Mouse (Mus musculus): Measurements from ENCODE around the gene Ccdc85b. TPM values are rescaled to one million over a fixed set of nuclear protein-coding genes. Genes with fewer than 3 reads are reported as not detected.

The Ccdc85b gene
- polyA plus RNA-seq, 1 experiment from 2014 or later: 5.7 TPM

- H3K9ac ChIP-seq (ENCODE audit: low read depth, low read length): peak overlapping the region; percentile 96; the same call in 1 of the 2 replicates
- WGBS: 95% methylated on average over 13 of the region's 13 CpGs
- peak overlapping the region; percentile 93 for H3K4me2 ChIP-seq (ENCODE audit: low read depth, low read length)
- H3K4me1 ChIP-seq (ENCODE audit: control insufficient read depth, insufficient read depth, low read length): peaks cover 17% of the 10 kb centered on the region
- peak overlapping the region; percentile 88 for H3K4me3 ChIP-seq (ENCODE audit: low read depth, low read length)
- no peak overlapping the region for H3K27ac ChIP-seq (replicated peaks; ENCODE audit: low read depth, low read length)
- H3K27me3 ChIP-seq (replicated peaks; ENCODE audit: control insufficient read depth, insufficient read depth, low read length): no peaks in the 10 kb centered on the region
- H3K36me3 ChIP-seq (ENCODE audit: control insufficient read depth, insufficient read depth, low read length): peaks cover 38% of the 10 kb centered on the region
- DNase-seq (ENCODE audit: low spot score) (no peak), ATAC-seq (ENCODE audit: low read depth) (no peak)
- H3K9me3 ChIP-seq (ENCODE audit: control insufficient read depth, low read length): no peaks in the 10 kb centered on the region
Measured at GRCm38 (mm10) chr19:5426640-5427290, 30.9 kb downstream of the Ccdc85b start.

- Histone ChIP-seq H3K27ac (replicated peaks; ENCODE audit: low read depth, low read length) (peak overlapping the region; percentile 89), H3K9me3 (ENCODE audit: control insufficient read depth, low read length) (no peaks in the 10 kb centered on the region), H3K4me3 (ENCODE audit: low read depth, low read length) (peak overlapping the region; percentile 88), H3K27me3 (replicated peaks; ENCODE audit: control insufficient read depth, insufficient read depth, low read length) (no peaks in the 10 kb centered on the region), H3K4me1 (ENCODE audit: control insufficient read depth, insufficient read depth, low read length) (peaks cover 17% of the 10 kb centered on the region), H3K36me3 (ENCODE audit: control insufficient read depth, insufficient read depth, low read length) (peaks cover 45% of the 10 kb centered on the region), H3K4me2 (ENCODE audit: low read depth, low read length) (peak overlapping the region; percentile 93), H3K9ac (ENCODE audit: low read depth, low read length) (peak overlapping the region; percentile 96)
- ATAC-seq (ENCODE audit: low read depth): no peak
- DNase-seq (ENCODE audit: low spot score): no peak
- WGBS: 89% methylated on average over 16 of the region's 18 CpGs
Measured at GRCm38 (mm10) chr19:5425906-5426565, 31.7 kb downstream of the Ccdc85b start.

- peak; percentile 99 for DNase-seq (ENCODE audit: low spot score)
- H3K9me3 ChIP-seq (ENCODE audit: control insufficient read depth, low read length): no peaks in the 10 kb centered on the region
- peak within 1 kb of the TSS; percentile 90 for H3K27ac ChIP-seq (replicated peaks; ENCODE audit: low read depth, low read length)
- H3K4me2 ChIP-seq (ENCODE audit: low read depth, low read length): peak within 1 kb of the TSS; percentile 93
- H3K36me3 ChIP-seq (ENCODE audit: control insufficient read depth, insufficient read depth, low read length): peaks cover 54% of the 10 kb centered on the region
- WGBS: under 1% methylated on average over 41 of the region's 87 CpGs
- H3K4me3 ChIP-seq (ENCODE audit: low read depth, low read length): peak within 1 kb of the TSS; percentile 88
- H3K27me3 ChIP-seq (replicated peaks; ENCODE audit: control insufficient read depth, insufficient read depth, low read length): no peaks in the 10 kb centered on the region
- ATAC-seq (ENCODE audit: low read depth): peak; percentile 94
- H3K9ac ChIP-seq (ENCODE audit: low read depth, low read length): peak within 1 kb of the TSS; percentile 96
- peaks cover 17% of the 10 kb centered on the region for H3K4me1 ChIP-seq (ENCODE audit: control insufficient read depth, insufficient read depth, low read length)
Measured at GRCm38 (mm10) chr19:5424782-5425741, 32.6 kb downstream of the Ccdc85b start, which contains the start of the genes Drap1 and AI837181. Gene Drap1, minus strand, starts transcription at chr19:5424979. Gene AI837181, plus strand, starts transcription at chr19:5425144.

- ATAC-seq (ENCODE audit: low read depth) (peak; percentile 66), DNase-seq (ENCODE audit: low spot score) (peak; percentile 87)
- 1% methylated on average over 29 of the region's 48 CpGs for WGBS
- Histone ChIP-seq H3K4me1 (ENCODE audit: control insufficient read depth, insufficient read depth, low read length) (peaks cover 17% of the 10 kb centered on the region), H3K9ac (ENCODE audit: low read depth, low read length) (peak overlapping the region; percentile 84), H3K4me2 (ENCODE audit: low read depth, low read length) (peak overlapping the region; percentile 93), H3K9me3 (ENCODE audit: control insufficient read depth, low read length) (no peaks in the 10 kb centered on the region), H3K27me3 (replicated peaks; ENCODE audit: control insufficient read depth, insufficient read depth, low read length) (no peaks in the 10 kb centered on the region), H3K36me3 (ENCODE audit: control insufficient read depth, insufficient read depth, low read length) (peaks cover 54% of the 10 kb centered on the region), H3K27ac (replicated peaks; ENCODE audit: low read depth, low read length) (peak overlapping the region; percentile 90), H3K4me3 (ENCODE audit: low read depth, low read length) (peak overlapping the region; percentile 88)
Measured at GRCm38 (mm10) chr19:5424092-5424781, 33.5 kb downstream of the Ccdc85b start.

- 62% methylated on average over 12 of the region's 12 CpGs for WGBS
- peak overlapping the region; percentile 93 for H3K4me2 ChIP-seq (ENCODE audit: low read depth, low read length)
- peaks cover 17% of the 10 kb centered on the region for H3K4me1 ChIP-seq (ENCODE audit: control insufficient read depth, insufficient read depth, low read length)
- H3K27me3 ChIP-seq (replicated peaks; ENCODE audit: control insufficient read depth, insufficient read depth, low read length): no peaks in the 10 kb centered on the region
- H3K9ac ChIP-seq (ENCODE audit: low read depth, low read length): peak overlapping the region; percentile 84
- H3K9me3 ChIP-seq (ENCODE audit: control insufficient read depth, low read length): no peaks in the 10 kb centered on the region
- peaks cover 54% of the 10 kb centered on the region for H3K36me3 ChIP-seq (ENCODE audit: control insufficient read depth, insufficient read depth, low read length)
- DNase-seq (ENCODE audit: low spot score) (no peak), ATAC-seq (ENCODE audit: low read depth) (no peak)
- H3K27ac ChIP-seq (replicated peaks; ENCODE audit: low read depth, low read length): 0 out of 2 replicates have a peak overlapping the region, but pooled peaks have one; percentile 90
- H3K4me3 ChIP-seq (ENCODE audit: low read depth, low read length): peak overlapping the region; percentile 88
Measured at GRCm38 (mm10) chr19:5423561-5423960, 34.1 kb downstream of the Ccdc85b start.

- H3K4me3 ChIP-seq (ENCODE audit: low read depth, low read length): no peak overlapping the region
- peak overlapping the region; percentile 84; the same call in 1 of the 2 replicates for H3K9ac ChIP-seq (ENCODE audit: low read depth, low read length)
- DNase-seq (ENCODE audit: low spot score) (no peak), ATAC-seq (ENCODE audit: low read depth) (no peak)
- H3K36me3 ChIP-seq (ENCODE audit: control insufficient read depth, insufficient read depth, low read length): peaks cover 48% of the 10 kb centered on the region
- H3K4me1 ChIP-seq (ENCODE audit: control insufficient read depth, insufficient read depth, low read length): peaks cover 17% of the 10 kb centered on the region
- H3K27me3 ChIP-seq (replicated peaks; ENCODE audit: control insufficient read depth, insufficient read depth, low read length): no peaks in the 10 kb centered on the region
- H3K9me3 ChIP-seq (ENCODE audit: control insufficient read depth, low read length): no peaks in the 10 kb centered on the region
- peak overlapping the region; percentile 93 for H3K4me2 ChIP-seq (ENCODE audit: low read depth, low read length)
- no peak overlapping the region for H3K27ac ChIP-seq (replicated peaks; ENCODE audit: low read depth, low read length)
- 83% methylated on average over 9 of the region's 9 CpGs for WGBS
Measured at GRCm38 (mm10) chr19:5422895-5423443, 34.7 kb downstream of the Ccdc85b start.

- DNase-seq (ENCODE audit: low spot score): no peak
- peaks cover 17% of the 10 kb centered on the region for H3K4me1 ChIP-seq (ENCODE audit: control insufficient read depth, insufficient read depth, low read length)
- H3K9me3 ChIP-seq (ENCODE audit: control insufficient read depth, low read length): no peaks in the 10 kb centered on the region
- no peak overlapping the region for H3K4me2 ChIP-seq (ENCODE audit: low read depth, low read length)
- H3K27ac ChIP-seq (replicated peaks; ENCODE audit: low read depth, low read length): no peak overlapping the region
- ATAC-seq (ENCODE audit: low read depth): no peak
- peaks cover 42% of the 10 kb centered on the region for H3K36me3 ChIP-seq (ENCODE audit: control insufficient read depth, insufficient read depth, low read length)
- no peak overlapping the region for H3K4me3 ChIP-seq (ENCODE audit: low read depth, low read length)
- WGBS: 84% methylated on average over 10 of the region's 10 CpGs
- H3K27me3 ChIP-seq (replicated peaks; ENCODE audit: control insufficient read depth, insufficient read depth, low read length): no peaks in the 10 kb centered on the region
- no peak overlapping the region for H3K9ac ChIP-seq (ENCODE audit: low read depth, low read length)
Measured at GRCm38 (mm10) chr19:5422267-5422666, 35.4 kb downstream of the Ccdc85b start.

Data from embryonic facial prominence, embryonic 14.5 days (tissue).